In genomic region chr7:45433835-45434202, GRCm38 (mm10) we compare ENCODE assay signal across 9 mouse cellular contexts. TPM values are rescaled to one million over a fixed set of nuclear protein-coding genes. Genes with fewer than 3 reads are reported as not detected.
DNase-seq lines count a peak whose midpoint lies in the region; ATAC-seq and TF ChIP-seq lines count a peak whose summit lies in the region.
"Had no signal": no experiment of that assay in that cellular context is flagged by ENCODE, and none has a peak within 500 bp of the region (broad histone marks: within the 10 kb centered on the region; RNA-seq: fewer than 3 reads in every experiment).

No protein-coding gene starts in this region.

- H3K27me3 ChIP-seq in C2C12 (ENCODE audit: control insufficient read depth, insufficient read depth, insufficient read length) = no peaks in the 10 kb centered on the region
- no peaks in the 10 kb centered on the region for H3K27me3 ChIP-seq in forebrain, embryonic 14.5 days (replicated peaks; ENCODE audit: control insufficient read depth, insufficient read depth, low read length)
- no peaks in the 10 kb centered on the region for H3K27me3 ChIP-seq in liver, embryonic 13.5 days

- peaks cover 39% of the 10 kb centered on the region for H3K79me3 ChIP-seq in C2C12 (ENCODE audit: low read depth)

- H3K4me1 ChIP-seq in forebrain, embryonic 14.5 days (ENCODE audit: control insufficient read depth, insufficient read depth, low read length) = peaks cover 18% of the 10 kb centered on the region
- H3K4me1 ChIP-seq in liver, embryonic 13.5 days (replicated peaks) = peaks cover 52% of the 10 kb centered on the region

- peak overlapping the region; percentile 87 for H3K27ac ChIP-seq in forebrain, embryonic 14.5 days (ENCODE audit: low read depth, low read length)
- peak overlapping the region; percentile 86 for H3K27ac ChIP-seq in liver, embryonic 13.5 days

- peak; percentile 94 for DNase-seq in heart, adult 11 months
- DNase-seq in heart, adult 9 months (ENCODE audit: low spot score in 2 of 2) = no peak
- DNase-seq in forebrain, embryonic 14.5 days (ENCODE audit: low spot score) = no peak
- DNase-seq in liver, embryonic 13.5 days = no peak
- DNase-seq in ovary, postnatal 14 days (ENCODE audit: low spot score) = no peak
- DNase-seq in c-Kit-positive CD71-positive TER-119-positive erythroid progenitor cells, embryonic 14.5 days (ENCODE audit: low spot score) = no peak
- DNase-seq in adrenal gland, postnatal 14 days = no peak

- peaks cover 81% of the 10 kb centered on the region for H3K79me2 ChIP-seq in C2C12 (ENCODE audit: control insufficient read depth, insufficient read depth)

- peak overlapping the region; percentile 83 for H3K9ac ChIP-seq in forebrain, embryonic 14.5 days (ENCODE audit: low read length)
- peak overlapping the region; percentile 86 for H3K9ac ChIP-seq in liver, embryonic 13.5 days

- 0% methylated on average over 7 of the region's 7 CpGs for WGBS in forebrain, embryonic 14.5 days
- WGBS in liver, embryonic 13.5 days (ENCODE audit: insufficient replicate concordance) = 1% methylated on average over 7 of the region's 7 CpGs

- no peak for TF ChIP-seq CTCF in C2C12 (IDR thresholded peaks at IDR 0.05; ENCODE audit: control insufficient read depth, insufficient read depth, insufficient read length)

- no peaks in the 10 kb centered on the region for H3K9me3 ChIP-seq in forebrain, embryonic 14.5 days (replicated peaks; ENCODE audit: control insufficient read depth, low read length)
- H3K9me3 ChIP-seq in liver, embryonic 13.5 days (replicated peaks) = no peaks in the 10 kb centered on the region

- peaks cover 18% of the 10 kb centered on the region for H3K36me3 ChIP-seq in C2C12 (ENCODE audit: control insufficient read depth, insufficient read depth)
- H3K36me3 ChIP-seq in forebrain, embryonic 14.5 days (ENCODE audit: control insufficient read depth, insufficient read depth, low read length) = peaks cover 32% of the 10 kb centered on the region
- H3K36me3 ChIP-seq in liver, embryonic 13.5 days = peaks cover 35% of the 10 kb centered on the region

- ATAC-seq in forebrain, embryonic 14.5 days = no peak; the same call in 1 of the 2 replicates
- ATAC-seq in liver, embryonic 13.5 days (ENCODE audit: low read depth) = no peak

- H3K4me2 ChIP-seq in forebrain, embryonic 14.5 days (ENCODE audit: low read length) = peak overlapping the region; percentile 90
- peak overlapping the region; percentile 95 for H3K4me2 ChIP-seq in liver, embryonic 13.5 days

- H3K4me3 ChIP-seq in C2C12 (ENCODE audit: insufficient read depth, poor library complexity, severe bottlenecking) = peak overlapping the region; percentile 89
- peak overlapping the region; percentile 77 for H3K4me3 ChIP-seq in forebrain, embryonic 14.5 days (ENCODE audit: low read depth, low read length)
- H3K4me3 ChIP-seq in liver, embryonic 13.5 days (replicated peaks) = peak overlapping the region; percentile 74

- peak overlapping the region; percentile 91 for H3ac ChIP-seq in C2C12 (ENCODE audit: control insufficient read depth, insufficient read length, low read depth)

TF ChIP-seq in C2C12, 6 proteins besides CTCF, POLR2A, EP300 and RAD21:
- TF ChIP-seq MYOD1 (IDR thresholded peaks at IDR 0.05; ENCODE audit: control insufficient read depth, insufficient read length, low read depth) = no peak
- TF ChIP-seq FOSL1 (IDR thresholded peaks at IDR 0.05; ENCODE audit: insufficient read depth, low read length, poor library complexity, severe bottlenecking) = no peak
- no peak for TF ChIP-seq USF1 (IDR thresholded peaks at IDR 0.05; ENCODE audit: low read depth)
- TF ChIP-seq MYOG (IDR thresholded peaks at IDR 0.05; ENCODE audit: control insufficient read depth, extremely low read depth, insufficient read length) = no peak
- TF ChIP-seq CEBPB (IDR thresholded peaks at IDR 0.05; ENCODE audit: low read depth) = no peak
- no peak for TF ChIP-seq MAX (IDR thresholded peaks at IDR 0.05)

RNA-seq across cellular contexts. Expression of gene Gys1, which starts 0.8 kb away (rescaled TPM):
- 25.2 TPM for polyA plus RNA-seq in C2C12 (2012; fragmentation: generic; extraction: Trizol)
- 13.4 and 15.5 TPM in 2 replicates for polyA plus RNA-seq in forebrain, embryonic 14.5 days (2014; fragmentation: Nextera tagmentation; extraction: Ambion mirVana)
- polyA plus RNA-seq in liver, embryonic 13.5 days (2015; fragmentation: Nextera tagmentation; extraction: Ambion mirVana) = 4.1 and 5.1 TPM in 2 replicates
- total RNA-seq in adrenal gland, postnatal 14 days (2021) = 55.4 and 62.8 TPM in 2 replicates

RNA-seq across cellular contexts. Expression of gene Ruvbl2, which starts 4.1 kb away (rescaled TPM):
- polyA plus RNA-seq in C2C12 (2012; fragmentation: generic; extraction: Trizol) = 179 TPM
- 144 and 153 TPM in 2 replicates for polyA plus RNA-seq in forebrain, embryonic 14.5 days (2014; fragmentation: Nextera tagmentation; extraction: Ambion mirVana)
- polyA plus RNA-seq in liver, embryonic 13.5 days (2015; fragmentation: Nextera tagmentation; extraction: Ambion mirVana) = 111 and 119 TPM in 2 replicates
- total RNA-seq in adrenal gland, postnatal 14 days (2021) = 55.5 and 62.8 TPM in 2 replicates

RNA-seq across cellular contexts. Expression of gene Lhb, which starts 13.2 kb away (rescaled TPM):
- not detected for polyA plus RNA-seq in C2C12 (2012; fragmentation: generic; extraction: Trizol)
- polyA plus RNA-seq in forebrain, embryonic 14.5 days (2014; fragmentation: Nextera tagmentation; extraction: Ambion mirVana) = 0.46 TPM in 1 of 2 replicates, not detected in the other
- not detected in 2 replicates for polyA plus RNA-seq in liver, embryonic 13.5 days (2015; fragmentation: Nextera tagmentation; extraction: Ambion mirVana)
- total RNA-seq in adrenal gland, postnatal 14 days (2021) = not detected in 2 replicates
- total RNA-seq: left cerebral cortex, adult 18-20 months had no signal

RNA-seq across cellular contexts. Expression of gene Ntf5, which starts 20.3 kb away (rescaled TPM):
- polyA plus RNA-seq in C2C12 (2012; fragmentation: generic; extraction: Trizol) = 0.92 TPM
- polyA plus RNA-seq in forebrain, embryonic 14.5 days (2014; fragmentation: Nextera tagmentation; extraction: Ambion mirVana) = 0.22 TPM in 1 of 2 replicates, not detected in the other
- polyA plus RNA-seq in liver, embryonic 13.5 days (2015; fragmentation: Nextera tagmentation; extraction: Ambion mirVana) = 0.35 and 0.37 TPM in 2 replicates
- not detected in 2 replicates for total RNA-seq in adrenal gland, postnatal 14 days (2021)

RNA-seq across cellular contexts. Expression of gene Ftl1, which starts 25.9 kb away (rescaled TPM):
- polyA plus RNA-seq in C2C12 (2012; fragmentation: generic; extraction: Trizol) = 14,288 TPM
- polyA plus RNA-seq in forebrain, embryonic 14.5 days (2014; fragmentation: Nextera tagmentation; extraction: Ambion mirVana) = 6,238 and 6,800 TPM in 2 replicates
- polyA plus RNA-seq in liver, embryonic 13.5 days (2015; fragmentation: Nextera tagmentation; extraction: Ambion mirVana) = 7,621 and 8,262 TPM in 2 replicates
- 638 and 688 TPM in 2 replicates for total RNA-seq in adrenal gland, postnatal 14 days (2021)
